Mouse (Mus musculus) left cerebral cortex, postnatal 36 days (tissue): ENCODE results near the gene Guk1. TPM values are rescaled to one million over a fixed set of nuclear protein-coding genes. Genes with fewer than 3 reads are reported as not detected.

Experiments used
- DNase-seq, 2 experiments: peaks; one replicate each; pipeline ENCODE4 v3.0.0; 2021 to 2022; ENCODE audit warnings: low spot score in 2 of 2, mixed read lengths in 1 of 2
- intact Hi-C: fragments of 180-260 bp; cut with DNase I; formaldehyde crosslinking; loops from one replicate; pipeline ENCODE4 v1.15.1; 2025
- total RNA-seq, 2 experiments: library from RNA; stranded (reverse); gene quantifications; 2 replicates each; pipeline ENCODE4 v1.2.3; 2021

Guk1 gene
- total RNA-seq, 2 experiments from 2014 or later, result 128 to 152 TPM

DNA sequence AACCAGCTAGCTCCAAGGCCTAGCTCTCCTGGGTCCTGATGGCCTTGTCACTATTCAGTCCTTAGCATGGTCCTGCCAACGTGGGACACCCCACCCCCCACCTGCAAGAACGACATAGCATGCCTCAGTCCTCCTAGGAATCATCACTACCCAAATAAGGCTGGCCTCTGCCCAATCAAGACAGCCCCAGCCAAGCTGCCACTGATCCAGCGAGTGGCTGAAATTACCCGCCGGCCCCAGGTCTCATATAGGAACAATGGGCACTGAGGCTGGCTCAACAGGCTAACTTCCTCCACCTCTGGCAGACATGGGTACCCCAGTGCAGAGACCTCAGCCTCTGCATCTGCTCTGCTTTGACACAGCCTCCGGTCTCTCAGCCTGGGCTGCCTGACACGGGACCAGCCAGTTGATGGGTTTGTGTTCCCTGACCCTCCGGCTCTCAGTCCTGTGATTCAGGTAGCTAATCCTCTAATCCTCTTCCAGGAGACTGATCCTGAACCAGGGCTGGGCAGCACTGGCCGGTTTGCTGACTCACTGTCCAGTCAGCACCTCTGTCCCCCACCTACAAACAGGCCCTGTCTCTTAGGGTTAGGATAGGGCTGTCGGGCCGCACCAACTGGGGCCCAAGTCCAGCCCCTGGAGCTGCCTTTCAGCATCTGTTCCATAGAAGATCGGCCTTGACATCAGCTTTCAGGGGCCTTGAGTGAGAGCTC, 54.9 kb downstream of the Guk1 start:
- intact Hi-C loops, result no loop called here
- no peak for DNase-seq

DNA sequence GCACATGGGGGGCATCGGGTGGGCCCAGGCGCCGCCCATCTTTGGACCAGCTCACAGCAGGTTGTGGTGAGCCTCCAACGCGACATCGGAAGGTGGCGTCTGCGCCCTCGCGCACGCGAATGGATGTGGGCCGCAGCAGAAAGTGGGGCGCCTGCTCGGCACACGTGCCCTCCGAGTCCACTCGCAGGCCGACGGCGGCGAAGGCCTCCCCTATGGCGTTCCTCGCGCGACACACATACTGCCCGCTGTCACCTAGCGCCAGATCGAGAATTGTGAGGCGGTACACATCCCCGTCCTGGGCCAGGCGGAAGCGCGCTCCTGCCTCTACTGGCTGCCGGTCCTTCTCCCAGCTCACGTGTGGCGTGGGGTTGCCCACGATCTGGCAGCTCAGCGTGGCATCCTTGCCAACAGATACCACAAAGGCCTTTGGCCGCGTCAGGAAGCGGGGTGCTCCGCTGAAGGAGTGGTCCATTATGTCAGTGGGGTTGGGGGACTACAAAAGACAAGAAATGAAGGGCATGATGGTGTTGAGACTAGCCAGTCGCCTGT, 56.0 kb downstream of the Guk1 start, which contains the start of gene Obscn:
Gene Obscn (minus strand): TSS at position 499 of the 549 bp plus-strand sequence.
- intact Hi-C loops, result no loop called here
- peak in 1 of 2 experiments; percentile 9 for DNase-seq

DNA sequence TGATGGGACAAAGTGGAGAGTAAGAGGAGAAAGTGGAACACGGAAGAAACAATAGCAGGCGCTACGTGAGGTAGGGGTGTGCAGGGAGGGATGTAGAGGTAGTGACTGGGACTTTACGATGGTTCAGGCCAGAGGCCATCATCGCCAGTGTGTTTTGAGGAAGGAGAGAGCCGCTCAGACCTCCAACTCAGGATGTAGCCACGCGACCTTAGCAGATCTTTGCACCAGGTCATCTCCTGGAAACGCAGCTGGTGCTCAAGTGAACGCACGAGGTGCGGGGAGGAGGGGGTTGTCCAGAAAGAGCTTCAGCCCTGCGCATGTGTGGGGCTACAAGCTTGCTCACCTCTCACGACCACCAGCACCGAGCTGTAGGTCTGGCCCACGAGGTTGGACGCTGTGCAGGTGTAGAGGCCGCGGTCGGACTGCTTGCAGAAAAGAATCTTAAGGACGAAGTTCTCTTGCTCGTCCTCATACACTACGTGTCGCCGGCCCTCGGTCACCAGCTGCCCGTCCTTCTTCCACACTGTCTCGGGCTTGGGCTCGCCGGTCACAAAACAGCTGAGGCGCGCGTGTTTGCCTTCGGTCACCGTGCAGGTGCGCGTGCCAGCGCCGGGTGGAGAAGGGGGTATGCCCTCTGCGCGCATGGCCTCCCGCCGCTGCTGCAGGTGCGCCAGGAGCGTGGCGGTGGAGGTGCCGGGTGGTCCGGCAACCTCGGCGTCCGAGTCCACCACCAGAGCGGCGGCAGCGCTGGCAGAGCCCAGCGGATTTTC, 56.8 kb downstream of the Guk1 start:
- intact Hi-C loops, result no loop called here
- DNase-seq, result no peak

DNA sequence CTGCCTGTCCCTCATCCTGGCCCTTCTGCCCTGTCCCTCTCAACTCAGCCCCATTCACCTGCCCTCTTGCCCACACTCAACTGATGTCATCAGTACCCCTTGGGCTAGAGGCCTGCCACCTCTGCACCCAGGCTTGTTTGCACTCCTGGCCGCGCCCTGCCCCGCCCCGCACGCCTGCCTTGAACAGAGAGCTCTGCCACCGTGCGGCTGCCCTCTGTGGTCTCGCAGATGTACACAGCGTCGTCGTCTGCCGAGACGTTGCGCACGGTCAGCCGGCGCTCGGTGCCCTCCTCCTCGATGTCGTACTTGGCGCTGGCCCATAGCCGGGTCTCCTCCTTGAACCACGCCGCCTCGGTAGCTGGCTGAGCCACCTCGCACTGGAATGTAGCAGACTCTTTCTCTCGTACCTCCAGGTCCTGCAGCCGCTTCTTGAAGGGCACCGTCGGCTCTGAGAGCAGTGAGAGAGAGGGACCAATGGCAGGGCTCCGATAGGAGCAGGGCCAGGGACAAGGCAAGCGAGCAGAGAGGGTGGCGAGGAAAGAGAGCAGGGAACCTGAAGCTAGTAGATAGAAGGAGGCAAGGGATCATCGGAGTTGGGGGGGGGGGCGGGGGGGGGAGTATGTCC, 57.5 kb downstream of the Guk1 start:
- intact Hi-C loops, result no loop called here
- DNase-seq, result no peak

Other genes starting within 250 kb of the Guk1 start
- gene Hist3h2ba, start 243.3 kb downstream of the Guk1 start, total RNA-seq, result 100 to 1,000 TPM; 103 to 124 TPM
- gene Hist3h2a, start 237.5 kb downstream of the Guk1 start, total RNA-seq, result 10 to 100 TPM; 60.9 to 64.1 TPM
- gene Trim17, start 237.5 kb downstream of the Guk1 start, total RNA-seq, result 1 to 10 TPM; 4.8 to 5.7 TPM
- gene Trim11, start 214.1 kb downstream of the Guk1 start, total RNA-seq, result 10 to 100 TPM; 21.0 to 24.9 TPM
- gene Obscn, start 55.8 kb downstream of the Guk1 start, total RNA-seq, result 1 to 10 TPM; 2.4 to 2.7 TPM
- 1 to 10 TPM; 6.8 to 7.8 TPM for gene Iba57, start 28.5 kb downstream of the Guk1 start, total RNA-seq
- gene Gjc2, start 9.0 kb downstream of the Guk1 start, total RNA-seq, result 10 to 100 TPM; 10.1 to 17.5 TPM
- 10 to 100 TPM; 33.5 to 39.2 TPM for gene Mrpl55, start 10.3 kb upstream of the Guk1 start, total RNA-seq
- gene 2310033P09Rik, start 16.1 kb upstream of the Guk1 start, total RNA-seq, result 10 to 100 TPM; 19.2 to 20.2 TPM
- gene Arf1, start 36.1 kb upstream of the Guk1 start, total RNA-seq, result 100 to 1,000 TPM; 415 to 451 TPM
- gene Wnt3a, start 98.5 kb upstream of the Guk1 start, total RNA-seq, result not detected
- 10 to 100 TPM; 14.6 to 24.0 TPM for gene Wnt9a, start 114.7 kb upstream of the Guk1 start, total RNA-seq
- not detected for gene Prss38, start 183.4 kb upstream of the Guk1 start, total RNA-seq